Mouse (Mus musculus): ENCODE results near the gene Zbtb7b. TPM values are rescaled to one million over a fixed set of nuclear protein-coding genes. Genes with fewer than 3 reads are reported as not detected.

The Zbtb7b gene
- polyA plus RNA-seq, 1 experiment = 64.9 TPM

- Histone ChIP-seq H3K27ac (ENCODE audit: control insufficient read depth, insufficient read depth, low read length) (peak overlapping the region; percentile 53), H3K36me3 (ENCODE audit: control insufficient read depth, insufficient read depth, low read length) (no peaks in the 10 kb centered on the region), H3K4me1 (replicated peaks; ENCODE audit: control insufficient read depth, insufficient read depth, low read length) (peaks cover 60% of the 10 kb centered on the region), H3K4me3 (ENCODE audit: control insufficient read depth, insufficient read depth, low read length) (peak overlapping the region; percentile 37), H3K27me3 (ENCODE audit: control insufficient read depth, insufficient read depth, low read length) (no peaks in the 10 kb centered on the region; the same call in 1 of the 2 replicates)
- peak; percentile 48 for DNase-seq
- TF ChIP-seq POLR2A (IDR thresholded peaks at IDR 0.05; ENCODE audit: control insufficient read depth, extremely low read depth, insufficient read depth, low read length, poor library complexity) = no peak
- TF ChIP-seq CTCF (IDR thresholded peaks at IDR 0.05; ENCODE audit: borderline replicate concordance, control insufficient read depth, extremely low read depth, insufficient read depth, low read length, poor library complexity) = no peak
- WGBS = 84% methylated on average over 17 of the region's 17 CpGs
These were observed 7.8 kb downstream of the Zbtb7b start for GRCm38 (mm10) chr3:89386438-89387420.

GRCm38 (mm10) chr3:89385451-89385850, 9.1 kb downstream of the Zbtb7b start:
- Histone ChIP-seq H3K27me3 (ENCODE audit: control insufficient read depth, insufficient read depth, low read length) (no peaks in the 10 kb centered on the region), H3K27ac (ENCODE audit: control insufficient read depth, insufficient read depth, low read length) (peak overlapping the region; percentile 53; the same call in 1 of the 2 replicates), H3K4me1 (replicated peaks; ENCODE audit: control insufficient read depth, insufficient read depth, low read length) (peaks cover 57% of the 10 kb centered on the region), H3K36me3 (ENCODE audit: control insufficient read depth, insufficient read depth, low read length) (no peaks in the 10 kb centered on the region), H3K4me3 (ENCODE audit: control insufficient read depth, insufficient read depth, low read length) (peak overlapping the region; percentile 37)
- WGBS = 3% methylated on average over 11 of the region's 11 CpGs
- no peak for TF ChIP-seq POLR2A (IDR thresholded peaks at IDR 0.05; ENCODE audit: control insufficient read depth, extremely low read depth, insufficient read depth, low read length, poor library complexity)
- peak; percentile 66 for DNase-seq

GRCm38 (mm10) chr3:89384331-89385076, 10.1 kb downstream of the Zbtb7b start:
- Histone ChIP-seq H3K4me3 (ENCODE audit: control insufficient read depth, insufficient read depth, low read length) (0 out of 2 replicates have a peak overlapping the region, but pooled peaks have one; percentile 37), H3K27me3 (ENCODE audit: control insufficient read depth, insufficient read depth, low read length) (no peaks in the 10 kb centered on the region), H3K27ac (ENCODE audit: control insufficient read depth, insufficient read depth, low read length) (no peak overlapping the region), H3K36me3 (ENCODE audit: control insufficient read depth, insufficient read depth, low read length) (no peaks in the 10 kb centered on the region), H3K4me1 (replicated peaks; ENCODE audit: control insufficient read depth, insufficient read depth, low read length) (peaks cover 57% of the 10 kb centered on the region)
- 85% methylated on average over 12 of the region's 12 CpGs for WGBS
- no peak for DNase-seq
- TF ChIP-seq CTCF (IDR thresholded peaks at IDR 0.05; ENCODE audit: borderline replicate concordance, control insufficient read depth, extremely low read depth, insufficient read depth, low read length, poor library complexity) (no peak), POLR2A (IDR thresholded peaks at IDR 0.05; ENCODE audit: control insufficient read depth, extremely low read depth, insufficient read depth, low read length, poor library complexity) (no peak)

GRCm38 (mm10) chr3:89383651-89384255, 10.8 kb downstream of the Zbtb7b start:
- no peak overlapping the region for H3K4me3 ChIP-seq (ENCODE audit: control insufficient read depth, insufficient read depth, low read length)
- no peaks in the 10 kb centered on the region; the same call in 1 of the 2 replicates for H3K27me3 ChIP-seq (ENCODE audit: control insufficient read depth, insufficient read depth, low read length)
- DNase-seq = no peak
- no peak for TF ChIP-seq CTCF (IDR thresholded peaks at IDR 0.05; ENCODE audit: borderline replicate concordance, control insufficient read depth, extremely low read depth, insufficient read depth, low read length, poor library complexity)
- no peak for TF ChIP-seq POLR2A (IDR thresholded peaks at IDR 0.05; ENCODE audit: control insufficient read depth, extremely low read depth, insufficient read depth, low read length, poor library complexity)
- H3K36me3 ChIP-seq (ENCODE audit: control insufficient read depth, insufficient read depth, low read length) = no peaks in the 10 kb centered on the region
- no peak overlapping the region; the same call in 1 of the 2 replicates for H3K27ac ChIP-seq (ENCODE audit: control insufficient read depth, insufficient read depth, low read length)
- 87% methylated on average over 5 of the region's 5 CpGs for WGBS
- H3K4me1 ChIP-seq (replicated peaks; ENCODE audit: control insufficient read depth, insufficient read depth, low read length) = peaks cover 59% of the 10 kb centered on the region

- no peak for DNase-seq
- Histone ChIP-seq H3K36me3 (ENCODE audit: control insufficient read depth, insufficient read depth, low read length) (no peaks in the 10 kb centered on the region), H3K4me3 (ENCODE audit: control insufficient read depth, insufficient read depth, low read length) (no peak overlapping the region), H3K27ac (ENCODE audit: control insufficient read depth, insufficient read depth, low read length) (peak overlapping the region; percentile 60; the same call in 1 of the 2 replicates), H3K27me3 (ENCODE audit: control insufficient read depth, insufficient read depth, low read length) (no peaks in the 10 kb centered on the region; the same call in 1 of the 2 replicates), H3K4me1 (replicated peaks; ENCODE audit: control insufficient read depth, insufficient read depth, low read length) (peaks cover 58% of the 10 kb centered on the region)
- 93% methylated on average over 5 of the region's 5 CpGs for WGBS
- TF ChIP-seq CTCF (IDR thresholded peaks at IDR 0.05; ENCODE audit: borderline replicate concordance, control insufficient read depth, extremely low read depth, insufficient read depth, low read length, poor library complexity) (no peak), POLR2A (IDR thresholded peaks at IDR 0.05; ENCODE audit: control insufficient read depth, extremely low read depth, insufficient read depth, low read length, poor library complexity) (no peak)
These were observed 11.6 kb downstream of the Zbtb7b start for GRCm38 (mm10) chr3:89382950-89383349.

Data from thymus, adult 2 months (tissue).